Mouse (Mus musculus) ES-E14 (cell line): ENCODE measurements at regions not wholly inside any gene's neighbourhood (a gene's known extent, or its start where the extent isn't known, plus 50 kb on each side); places are given as distances from the start of the nearest gene placed in this dataset.

ENCODE experiments used
- DNase-seq: peaks from one replicate; pipeline ENCODE4 v3.0.0-alpha.2; 2013; ENCODE audit warnings: low read depth, low spot score
- H3K27ac ChIP-seq: 2 replicates; pipeline ENCODE4 v1.5.1; 2012; ENCODE audit warnings: low read depth, mild to moderate bottlenecking, low read length, moderate library complexity, mixed read lengths; ENCODE audit not compliant: poor library complexity, insufficient read depth, severe bottlenecking
- H3K36me3 ChIP-seq: 2 replicates; pipeline ENCODE4 v1.6.1; 2012; ENCODE audit warnings: mild to moderate bottlenecking, low read length, moderate library complexity, mixed read lengths; ENCODE audit not compliant: control insufficient read depth, poor library complexity, insufficient read depth, severe bottlenecking
- H3K4me1 ChIP-seq, 2 experiments: fragments of 150-350 bp in 1 of 2; sonication (generic) in 1 of 2; 2 replicates each; pipeline ENCODE4 v1.6.1; 2012; ENCODE audit warnings: low read length in 2 of 2, mild to moderate bottlenecking in 1 of 2, mixed read lengths in 1 of 2; ENCODE audit not compliant: control insufficient read depth in 2 of 2, insufficient read depth in 2 of 2, poor library complexity in 1 of 2
- H3K4me3 ChIP-seq, 2 experiments: fragments of 150-350 bp in 1 of 2; sonication (generic) in 1 of 2; 2 replicates each; pipeline ENCODE4 v1.5.1; 2012; ENCODE audit warnings: low read length in 2 of 2, low read depth in 1 of 2, mild to moderate bottlenecking in 1 of 2, mixed read lengths in 1 of 2; ENCODE audit not compliant: insufficient read depth in 1 of 2, poor library complexity in 1 of 2, severe bottlenecking in 1 of 2
- H3K9ac ChIP-seq: 2 replicates; pipeline ENCODE4 v1.6.1; 2012; ENCODE audit warnings: low read depth, mild to moderate bottlenecking, low read length, mixed read lengths; ENCODE audit not compliant: poor library complexity, insufficient read depth, severe bottlenecking
- H3K9me3 ChIP-seq: fragments of 150-350 bp; sonication (generic); 2 replicates; pipeline ENCODE4 v1.6.1; 2012; ENCODE audit warnings: low read depth, mild to moderate bottlenecking, low read length; ENCODE audit not compliant: control insufficient read depth, insufficient read depth
- CHD2 ChIP-seq: IDR thresholded peaks from 2 replicates; pipeline ENCODE4 v1.6.1; 2014; ENCODE audit warnings: mild to moderate bottlenecking, low read depth, low read length, inconsistent platforms
- HCFC1 ChIP-seq: IDR thresholded peaks from 2 replicates; pipeline ENCODE4 v1.6.1; 2012; ENCODE audit warnings: low read length, inconsistent platforms, borderline replicate concordance; ENCODE audit not compliant: insufficient read depth
- MAFK ChIP-seq: IDR thresholded peaks from 2 replicates; pipeline ENCODE4 v1.6.1; 2014; ENCODE audit warnings: mild to moderate bottlenecking, low read depth, low read length, inconsistent platforms; ENCODE audit not compliant: insufficient read depth
- ZC3H11A ChIP-seq: IDR thresholded peaks from 2 replicates; pipeline ENCODE4 v1.6.1; 2012; ENCODE audit warnings: low read depth, mild to moderate bottlenecking, inconsistent platforms, low read length, borderline replicate concordance
- ZNF384 ChIP-seq: IDR thresholded peaks from 2 replicates; pipeline ENCODE4 v1.6.1; 2012; ENCODE audit warnings: low read depth, low read length, inconsistent platforms
- in situ Hi-C, 2 experiments: fragments of 600-800 bp; cut with MboI; formaldehyde crosslinking; loops; one replicate each; pipeline ENCODE4 v1.15.1; 2025; ENCODE audit warnings: low sequenced_read_pairs in 2 of 2, inconsistent platforms in 1 of 2; ENCODE audit not compliant: unreplicated experiment in 2 of 2

GRCm38 (mm10) chr7:136016918-136017317, 300.8 kb upstream of the Mki67 start:
- Histone ChIP-seq H3K4me1 (no peaks in the 10 kb centered on the region), H3K9ac (no peak overlapping the region), H3K4me3 (no peak overlapping the region), H3K9me3 (no peaks in the 10 kb centered on the region), H3K27ac (no peak overlapping the region), H3K36me3 (no peaks in the 10 kb centered on the region)
- TF ChIP-seq MAFK (no peak), ZC3H11A (no peak), CHD2 (no peak), ZNF384 (no peak), HCFC1 (no peak)
- in situ Hi-C loops = no loop called here
- DNase-seq = no peak

- no peak overlapping the region for H3K27ac ChIP-seq
- no peak overlapping the region for H3K4me3 ChIP-seq
- TF ChIP-seq HCFC1 (no peak), ZNF384 (no peak), CHD2 (no peak), MAFK (no peak), ZC3H11A (no peak)
- H3K9ac ChIP-seq = no peak overlapping the region
- no peak for DNase-seq
- no peaks in the 10 kb centered on the region for H3K9me3 ChIP-seq
- H3K36me3 ChIP-seq = no peaks in the 10 kb centered on the region
- H3K4me1 ChIP-seq = no peaks in the 10 kb centered on the region
- in situ Hi-C loops = no loop called here
Observed at GRCm38 (mm10) chr7:136020577-136020976, 304.4 kb upstream of the Mki67 start.

- in situ Hi-C loops = no loop called here
- Histone ChIP-seq H3K27ac (no peak overlapping the region), H3K9me3 (no peaks in the 10 kb centered on the region), H3K4me1 (no peaks in the 10 kb centered on the region), H3K4me3 (no peak overlapping the region), H3K9ac (no peak overlapping the region), H3K36me3 (no peaks in the 10 kb centered on the region)
- no peak for TF ChIP-seq ZNF384
- no peak for TF ChIP-seq MAFK
- no peak for TF ChIP-seq HCFC1
- no peak for TF ChIP-seq ZC3H11A
- TF ChIP-seq CHD2 = no peak
- DNase-seq = no peak
Observed at GRCm38 (mm10) chr7:136021071-136021470, 304.9 kb upstream of the Mki67 start.

DNA sequence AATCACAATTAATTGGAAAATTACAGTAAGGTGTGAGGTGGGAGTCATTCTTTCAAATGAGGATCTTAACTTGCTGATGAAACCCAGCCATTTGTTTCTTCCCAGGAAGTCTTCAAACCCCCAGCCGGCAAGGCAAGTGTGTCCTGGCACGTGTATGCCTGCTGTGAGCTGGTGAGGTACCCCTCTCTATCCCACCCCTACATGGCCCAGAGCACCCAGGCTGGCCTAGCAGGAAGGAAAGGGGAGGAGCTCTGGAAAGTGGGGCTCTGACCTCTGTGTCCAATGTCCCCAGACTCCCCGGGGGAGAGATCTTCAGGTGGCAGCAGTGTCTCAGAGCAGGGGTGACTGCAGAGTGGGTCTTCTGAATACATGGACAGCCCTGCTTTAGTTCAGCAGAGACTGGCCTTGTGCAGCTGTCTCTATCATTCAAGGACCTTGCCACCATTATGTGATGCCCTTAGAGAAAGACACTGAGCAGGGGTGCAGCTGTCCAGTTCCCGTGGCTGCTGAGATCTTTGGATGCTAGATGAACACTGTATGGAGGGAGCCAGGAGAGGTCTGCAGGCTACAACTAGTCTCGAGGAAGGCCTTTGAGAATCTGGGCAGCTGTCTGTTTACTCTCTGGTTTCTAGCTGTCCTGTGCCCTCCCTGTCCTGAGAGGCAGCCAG, 306.8 kb upstream of the Mki67 start:
- Histone ChIP-seq H3K4me3 (no peak overlapping the region), H3K9me3 (no peaks in the 10 kb centered on the region), H3K27ac (no peak overlapping the region), H3K4me1 (no peaks in the 10 kb centered on the region), H3K36me3 (no peaks in the 10 kb centered on the region), H3K9ac (no peak overlapping the region)
- in situ Hi-C loops = no loop called here
- TF ChIP-seq ZC3H11A (no peak), HCFC1 (no peak), CHD2 (no peak), MAFK (no peak), ZNF384 (no peak)
- DNase-seq = no peak

GRCm38 (mm10) chr7:136026451-136026850, 310.3 kb upstream of the Mki67 start:
- H3K36me3 ChIP-seq = no peaks in the 10 kb centered on the region
- H3K4me1 ChIP-seq = no peaks in the 10 kb centered on the region
- DNase-seq = no peak
- in situ Hi-C loops = no loop called here
- H3K9me3 ChIP-seq = no peaks in the 10 kb centered on the region
- H3K9ac ChIP-seq = no peak overlapping the region
- H3K27ac ChIP-seq = no peak overlapping the region
- TF ChIP-seq MAFK = no peak
- no peak for TF ChIP-seq ZNF384
- no peak for TF ChIP-seq CHD2
- TF ChIP-seq ZC3H11A = no peak
- TF ChIP-seq HCFC1 = no peak
- no peak overlapping the region for H3K4me3 ChIP-seq
